Mouse (Mus musculus) embryonic facial prominence, embryonic 10.5 days (tissue): Measurements from ENCODE around the gene Ppp2r5e. TPM values are rescaled to one million over a fixed set of nuclear protein-coding genes. Genes with fewer than 3 reads are reported as not detected.

ENCODE experiments used
- DNase-seq: peaks from one replicate; pipeline ENCODE4 v3.0.0-alpha.2; 2017; ENCODE audit warnings: low spot score
- H3K27ac ChIP-seq: fragments of 300-500 bp; sonication (generic); replicated peaks from 2 replicates; pipeline ENCODE4 v1.5.1; 2016; ENCODE audit warnings: mild to moderate bottlenecking
- H3K27me3 ChIP-seq: fragments of 300-500 bp; sonication (generic); replicated peaks from 2 replicates; pipeline ENCODE4 v1.6.1; 2016; ENCODE audit warnings: low read depth, mild to moderate bottlenecking; ENCODE audit not compliant: poor library complexity, severe bottlenecking
- H3K36me3 ChIP-seq: fragments of 300-500 bp; sonication (generic); replicated peaks from 2 replicates; pipeline ENCODE4 v1.6.1; 2016; ENCODE audit warnings: mild to moderate bottlenecking, moderate library complexity
- H3K4me1 ChIP-seq: fragments of 300-500 bp; sonication (generic); 2 replicates; pipeline ENCODE4 v1.6.1; 2016
- H3K4me3 ChIP-seq: fragments of 300-500 bp; sonication (generic); 2 replicates; pipeline ENCODE4 v1.5.1; 2016; ENCODE audit warnings: mild to moderate bottlenecking, moderate library complexity
- H3K9me3 ChIP-seq: fragments of 300-500 bp; sonication (generic); 2 replicates; pipeline ENCODE4 v1.6.1; 2016; ENCODE audit warnings: mild to moderate bottlenecking
- WGBS: fragments of 180-500 bp; shearing (Covaris S2); methylation state at CpG from one replicate; pipeline ENCODE4 v1.1.7; 2016; 5-methylcytosine and 5-hydroxymethylcytosine counted together
- polyA plus RNA-seq: library from polyadenylated mRNA; unstranded; fragments of >200 nt; fragmentation: Nextera tagmentation; extraction: Ambion mirVana; gene quantifications from 2 replicates; pipeline ENCODE4 v1.2.1, GENCODE M21; 2016

Ppp2r5e gene
- polyA plus RNA-seq, 1 experiment from 2014 or later: 14.5 TPM

GRCm38 (mm10) chr12:75567745-75568144 lies 28.3 kb downstream of the Ppp2r5e start:
- H3K36me3 ChIP-seq: peaks cover 14% of the 10 kb centered on the region; the same call in 1 of the 2 replicates
- no peak overlapping the region for H3K27ac ChIP-seq
- 88% methylated on average over 5 of the region's 5 CpGs for WGBS
- DNase-seq: no peak
- no peak overlapping the region for H3K4me3 ChIP-seq
- no peaks in the 10 kb centered on the region for H3K27me3 ChIP-seq
- H3K4me1 ChIP-seq: no peaks in the 10 kb centered on the region; the same call in 1 of the 2 replicates
- H3K9me3 ChIP-seq: no peaks in the 10 kb centered on the region

DNA sequence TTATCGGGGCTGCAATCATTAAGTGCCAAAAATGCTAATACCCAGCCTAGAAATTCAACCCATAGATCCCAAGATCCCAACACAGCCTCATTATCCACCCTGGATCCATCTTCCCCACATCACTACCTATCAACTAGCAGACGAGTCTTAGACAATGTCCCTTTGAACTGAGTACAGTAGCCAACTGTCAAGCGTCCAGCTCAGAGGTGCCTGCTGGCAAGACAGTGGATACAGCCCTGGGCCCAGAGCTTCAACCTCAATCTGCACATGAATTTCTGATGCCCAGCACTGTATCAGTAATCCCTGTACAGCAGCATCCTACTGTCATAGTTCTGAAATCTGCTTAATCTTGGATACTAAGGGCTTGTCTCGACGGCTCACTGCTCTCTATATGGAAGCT lies 30.3 kb downstream of the Ppp2r5e start:
- Histone ChIP-seq H3K9me3 (no peaks in the 10 kb centered on the region), H3K36me3 (peaks cover 14% of the 10 kb centered on the region; the same call in 1 of the 2 replicates), H3K4me3 (no peak overlapping the region), H3K4me1 (no peaks in the 10 kb centered on the region; the same call in 1 of the 2 replicates), H3K27ac (no peak overlapping the region), H3K27me3 (no peaks in the 10 kb centered on the region)
- 86% methylated on average over 5 of the region's 5 CpGs for WGBS
- no peak for DNase-seq

- Histone ChIP-seq H3K9me3 (no peaks in the 10 kb centered on the region), H3K4me3 (no peak overlapping the region), H3K27ac (no peak overlapping the region), H3K36me3 (peaks cover 11% of the 10 kb centered on the region; the same call in 1 of the 2 replicates), H3K4me1 (peaks cover 2% of the 10 kb centered on the region; the same call in 1 of the 2 replicates), H3K27me3 (no peaks in the 10 kb centered on the region)
- DNase-seq: no peak
- 95% methylated on average over 1 of the region's 1 CpGs for WGBS
These were observed 31.5 kb downstream of the Ppp2r5e start for GRCm38 (mm10) chr12:75564498-75564897.

GRCm38 (mm10) chr12:75562996-75563618 lies 32.9 kb downstream of the Ppp2r5e start:
- peaks cover 2% of the 10 kb centered on the region; the same call in 1 of the 2 replicates for H3K4me1 ChIP-seq
- no peak overlapping the region for H3K4me3 ChIP-seq
- peaks cover 11% of the 10 kb centered on the region; the same call in 1 of the 2 replicates for H3K36me3 ChIP-seq
- no peak overlapping the region for H3K27ac ChIP-seq
- H3K27me3 ChIP-seq: no peaks in the 10 kb centered on the region
- H3K9me3 ChIP-seq: no peaks in the 10 kb centered on the region
- DNase-seq: no peak
- 89% methylated on average over 1 of the region's 1 CpGs for whole genome bisulfite sequencing

- H3K27me3 ChIP-seq: no peaks in the 10 kb centered on the region
- no peak overlapping the region for H3K4me3 ChIP-seq
- no peak for DNase-seq
- H3K9me3 ChIP-seq: no peaks in the 10 kb centered on the region
- 89% methylated on average over 4 of the region's 4 CpGs for WGBS
- H3K27ac ChIP-seq: no peak overlapping the region
- H3K4me1 ChIP-seq: 0 out of 2 replicates have a peak, but pooled peaks cover 2% of the 10 kb centered on the region
- peaks cover 11% of the 10 kb centered on the region; the same call in 1 of the 2 replicates for H3K36me3 ChIP-seq
These were observed 35.2 kb downstream of the Ppp2r5e start for GRCm38 (mm10) chr12:75560681-75561387.

GRCm38 (mm10) chr12:75559196-75559595 lies 36.8 kb downstream of the Ppp2r5e start:
- WGBS: 86% methylated on average over 2 of the region's 2 CpGs

GRCm38 (mm10) chr12:75557813-75558212 lies 38.2 kb downstream of the Ppp2r5e start:
- Histone ChIP-seq H3K4me3 (no peak overlapping the region), H3K36me3 (no peaks in the 10 kb centered on the region; the same call in 1 of the 2 replicates), H3K27me3 (no peaks in the 10 kb centered on the region), H3K27ac (no peak overlapping the region), H3K4me1 (0 out of 2 replicates have a peak, but pooled peaks cover 2% of the 10 kb centered on the region), H3K9me3 (no peaks in the 10 kb centered on the region)
- 84% methylated on average over 2 of the region's 2 CpGs for WGBS
- no peak for DNase-seq

More at GRCm38 (mm10) chr12:75559196-75559595, 36.8 kb downstream of the Ppp2r5e start:
- Histone ChIP-seq H3K4me1 (0 out of 2 replicates have a peak, but pooled peaks cover 2% of the 10 kb centered on the region), H3K36me3 (peaks cover 3% of the 10 kb centered on the region; the same call in 1 of the 2 replicates), H3K4me3 (no peak overlapping the region), H3K9me3 (no peaks in the 10 kb centered on the region), H3K27me3 (no peaks in the 10 kb centered on the region), H3K27ac (no peak overlapping the region)
- DNase-seq: no peak

DNA sequence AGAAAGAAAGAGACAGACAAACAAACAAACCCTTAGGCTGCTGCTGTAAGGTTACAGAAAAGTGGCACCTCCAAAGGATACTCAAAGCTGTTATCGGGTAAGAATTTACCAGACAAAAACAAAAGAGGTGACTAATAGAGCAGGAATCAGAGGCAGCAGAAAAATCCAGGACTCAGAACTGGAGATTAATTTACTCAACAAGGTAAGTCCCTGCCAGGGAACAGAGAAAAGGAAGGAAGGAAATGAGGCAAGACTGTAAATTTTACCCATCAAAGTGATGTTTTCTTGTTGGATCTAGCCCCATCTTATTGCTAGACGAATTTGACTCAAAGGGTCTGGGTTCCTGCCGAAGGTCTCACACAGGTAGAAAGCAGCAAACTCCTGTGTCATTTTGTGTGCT lies 41.0 kb downstream of the Ppp2r5e start:
- no peak for DNase-seq
- Histone ChIP-seq H3K27me3 (no peaks in the 10 kb centered on the region), H3K27ac (no peak overlapping the region), H3K9me3 (no peaks in the 10 kb centered on the region), H3K36me3 (no peaks in the 10 kb centered on the region; the same call in 1 of the 2 replicates), H3K4me1 (no peaks in the 10 kb centered on the region), H3K4me3 (no peak overlapping the region)
- 81% methylated on average over 3 of the region's 3 CpGs for WGBS

DNA sequence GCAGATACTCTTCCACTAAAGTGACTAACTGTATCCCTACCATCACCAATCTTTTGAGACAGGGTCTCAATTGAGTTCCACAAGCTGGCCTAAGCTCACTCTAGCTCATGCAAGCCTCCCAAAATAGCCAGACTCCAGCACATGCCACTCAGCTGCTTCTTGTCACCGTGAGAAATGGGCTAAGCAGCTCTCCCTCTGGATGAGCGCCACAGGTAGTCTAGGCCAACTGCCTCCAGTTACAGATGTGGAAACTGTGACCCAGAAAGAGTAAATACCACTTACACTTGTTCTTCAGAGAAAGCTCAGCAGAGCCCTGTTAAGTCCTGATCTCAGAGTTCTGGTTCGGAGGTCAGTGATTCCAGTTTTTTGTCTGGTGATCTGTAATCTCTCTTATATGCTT lies 43.7 kb downstream of the Ppp2r5e start:
- Histone ChIP-seq H3K9me3 (no peaks in the 10 kb centered on the region), H3K4me3 (no peak overlapping the region), H3K4me1 (no peaks in the 10 kb centered on the region), H3K27me3 (no peaks in the 10 kb centered on the region), H3K27ac (no peak overlapping the region), H3K36me3 (no peaks in the 10 kb centered on the region; the same call in 1 of the 2 replicates)
- WGBS: 94% methylated on average over 3 of the region's 3 CpGs
- DNase-seq: no peak

DNA sequence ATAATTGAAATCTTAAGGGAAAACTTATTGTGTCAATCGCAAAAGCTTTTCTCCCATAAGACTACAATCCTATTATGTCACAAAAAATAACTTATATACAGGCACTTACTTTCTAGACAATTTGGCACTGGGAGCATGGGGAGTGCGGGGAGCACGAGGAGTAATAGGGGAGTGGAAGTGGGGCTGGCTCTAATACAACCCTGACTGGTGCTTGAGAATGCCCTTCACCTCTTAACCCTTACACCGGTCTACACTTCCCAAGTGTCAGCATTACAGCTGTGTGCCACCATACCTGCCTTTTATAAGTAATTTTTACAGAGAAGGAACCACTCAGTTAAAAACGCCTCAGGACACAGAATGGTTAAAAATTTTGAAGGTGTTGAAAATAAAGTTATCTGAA lies 44.4 kb downstream of the Ppp2r5e start:
- no peak for DNase-seq
- Histone ChIP-seq H3K4me1 (no peaks in the 10 kb centered on the region), H3K4me3 (no peak overlapping the region), H3K36me3 (no peaks in the 10 kb centered on the region; the same call in 1 of the 2 replicates), H3K27ac (no peak overlapping the region), H3K27me3 (no peaks in the 10 kb centered on the region), H3K9me3 (no peaks in the 10 kb centered on the region)
- 92% methylated on average over 5 of the region's 5 CpGs for WGBS

DNA sequence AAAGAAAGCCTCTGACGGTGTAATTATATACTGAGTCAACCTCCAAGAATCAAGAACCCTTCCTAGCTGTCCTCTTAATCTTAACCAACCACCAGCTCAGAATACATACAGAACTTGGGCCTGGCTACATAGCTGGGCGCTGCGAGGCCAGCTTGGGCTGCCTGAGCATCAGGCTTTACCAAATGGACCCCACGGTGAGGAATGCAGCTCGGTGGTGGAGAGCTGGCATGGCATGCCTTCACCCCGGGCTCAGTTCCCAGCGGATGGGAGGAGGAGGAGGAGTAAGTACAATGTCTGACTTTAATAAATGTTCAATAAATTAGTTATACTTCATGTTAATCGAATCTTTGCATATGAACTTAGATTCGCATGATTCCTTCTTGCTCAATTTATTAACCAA lies 47.0 kb downstream of the Ppp2r5e start:
- Histone ChIP-seq H3K27me3 (no peaks in the 10 kb centered on the region), H3K27ac (no peak overlapping the region), H3K9me3 (no peaks in the 10 kb centered on the region), H3K4me1 (0 out of 2 replicates have a peak, but pooled peaks cover 3% of the 10 kb centered on the region), H3K36me3 (no peaks in the 10 kb centered on the region; the same call in 1 of the 2 replicates), H3K4me3 (no peak overlapping the region)
- DNase-seq: no peak
- WGBS: 82% methylated on average over 9 of the region's 9 CpGs

DNA sequence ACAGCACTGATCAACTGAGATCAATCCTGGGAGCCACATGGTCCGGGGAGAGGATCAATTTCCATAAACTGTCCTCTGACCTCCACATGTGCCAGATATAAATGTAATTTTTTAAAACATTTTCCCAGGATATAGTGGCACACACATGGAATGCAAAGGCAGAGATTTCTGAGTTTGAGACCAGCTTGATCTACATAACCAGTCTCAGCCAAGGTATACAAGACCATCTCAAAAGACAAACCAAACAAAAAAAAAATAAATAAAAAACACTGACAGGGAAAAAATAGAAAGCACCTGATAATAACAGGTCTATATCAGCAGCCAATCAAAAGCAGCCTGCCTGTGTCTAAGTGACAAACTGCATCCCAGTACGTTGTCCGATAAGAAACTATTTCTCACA lies 48.9 kb downstream of the Ppp2r5e start:
- H3K27ac ChIP-seq: no peak overlapping the region
- peaks cover 10% of the 10 kb centered on the region; the same call in 1 of the 2 replicates for H3K4me1 ChIP-seq
- H3K9me3 ChIP-seq: no peaks in the 10 kb centered on the region
- H3K27me3 ChIP-seq: no peaks in the 10 kb centered on the region
- no peaks in the 10 kb centered on the region; the same call in 1 of the 2 replicates for H3K36me3 ChIP-seq
- 90% methylated on average over 3 of the region's 3 CpGs for WGBS
- H3K4me3 ChIP-seq: no peak overlapping the region
- no peak for DNase-seq
